Mouse (Mus musculus) C2C12 (cell line): ENCODE measurements around the gene Ofcc1.

ENCODE experiments used
- CEBPB ChIP-seq: IDR thresholded peaks from one replicate; pipeline ENCODE4 v1.6.1; 2011; ENCODE audit warnings: low read depth, mild to moderate bottlenecking, control low read depth, moderate library complexity
- CTCF ChIP-seq: IDR thresholded peaks from one replicate; pipeline ENCODE4 v1.5.1; 2011; ENCODE audit not compliant: control insufficient read depth, insufficient read depth, insufficient read length
- FOSL1 ChIP-seq: IDR thresholded peaks from one replicate; pipeline ENCODE4 v1.8.0; 2011; ENCODE audit warnings: mild to moderate bottlenecking, low read length; ENCODE audit not compliant: poor library complexity, insufficient read depth, severe bottlenecking
- MAX ChIP-seq: IDR thresholded peaks from one replicate; pipeline ENCODE4 v1.6.1; 2011; ENCODE audit warnings: mild to moderate bottlenecking, control low read depth
- MYOD1 ChIP-seq: IDR thresholded peaks from one replicate; pipeline ENCODE4 v1.6.1; 2011; ENCODE audit warnings: low read depth; ENCODE audit not compliant: control insufficient read depth, insufficient read length
- MYOG ChIP-seq: IDR thresholded peaks from one replicate; pipeline ENCODE4 v1.6.1; 2011; ENCODE audit not compliant: control insufficient read depth, insufficient read length; ENCODE audit errors: extremely low read depth
- USF1 ChIP-seq: IDR thresholded peaks from one replicate; pipeline ENCODE4 v1.6.1; 2011; ENCODE audit warnings: low read depth, mild to moderate bottlenecking, control low read depth, moderate library complexity

- no peak for TF ChIP-seq MYOD1
- no peak for TF ChIP-seq MAX
- TF ChIP-seq CTCF: no peak
- no peak for TF ChIP-seq MYOG
- no peak for TF ChIP-seq CEBPB
- no peak for TF ChIP-seq USF1
- TF ChIP-seq FOSL1: no peak
Observed at GRCm38 (mm10) chr13:40285234-40285791, 75.9 kb downstream of the Ofcc1 start.
